22 mouse cellular contexts compared by ENCODE assay signal in genomic region chr9:45280059-45280458, GRCm38 (mm10). TPM values are rescaled to one million over a fixed set of nuclear protein-coding genes. Genes with fewer than 3 reads are reported as not detected.
DNase-seq lines count a peak whose midpoint lies in the region; TF ChIP-seq lines count a peak whose summit lies in the region.
"Had no signal": no experiment of that assay in that cellular context is flagged by ENCODE, and none has a peak within 500 bp of the region (broad histone marks: within the 10 kb centered on the region; RNA-seq: fewer than 3 reads in every experiment).

No protein-coding gene starts in this region.

- peak; percentile 60 for DNase-seq in lung, postnatal 10 days
- DNase-seq in lung, adult 2 months, result no peak
- no peak for DNase-seq in spleen, adult 2 months (ENCODE audit: low read depth in 1 of 2, low spot score in 2 of 2)
- DNase-seq in spleen, postnatal 14 days (ENCODE audit: low spot score in 2 of 2), result no peak
- DNase-seq in lung, postnatal 4 days, result peak; percentile 34 to 64
- no peak for DNase-seq in cerebellum, adult 18-20 months
- DNase-seq: adrenal gland, adult 8-10 months; adrenal gland, postnatal 25 days; cerebellum, adult 2 months; cerebellum, adult 9-11 months; cerebellum, postnatal 25 days; gastrocnemius, postnatal 25 days; heart, adult 18-20 months; heart, postnatal 10 days; heart, postnatal 36 days had no signal

- peak overlapping the region; percentile 60 for H3K27ac ChIP-seq in spleen, adult 2 months (ENCODE audit: insufficient read depth, low read length)
- H3K27ac ChIP-seq: embryonic facial prominence, embryonic 12.5 days; embryonic facial prominence, embryonic 15.5 days; heart, embryonic 15.5 days; hindbrain, embryonic 14.5 days; hindbrain, postnatal 0 days had no signal

- H3K4me3 ChIP-seq in lung, adult 2 months (replicated peaks; ENCODE audit: extremely low read depth, low read depth, low read length), result no peak overlapping the region
- H3K4me3 ChIP-seq in spleen, adult 2 months (ENCODE audit: extremely low read depth, insufficient read depth, insufficient read length), result no peak overlapping the region
- H3K4me3 ChIP-seq: embryonic facial prominence, embryonic 12.5 days; embryonic facial prominence, embryonic 15.5 days; heart, embryonic 12.5 days; heart, embryonic 15.5 days had no signal

- no peak for TF ChIP-seq CTCF in lung, adult 2 months (IDR thresholded peaks at IDR 0.05; ENCODE audit: insufficient read depth, low read length)
- TF ChIP-seq CTCF in spleen, adult 2 months (IDR thresholded peaks at IDR 0.05; ENCODE audit: extremely low read depth, insufficient read depth, insufficient read length, insufficient replicate concordance), result no peak

- no peaks in the 10 kb centered on the region for H3K36me3 ChIP-seq in spleen, adult 2 months (ENCODE audit: control insufficient read depth, insufficient read depth, low read length)
- H3K36me3 ChIP-seq: embryonic facial prominence, embryonic 12.5 days; embryonic facial prominence, embryonic 15.5 days; heart, embryonic 12.5 days; heart, embryonic 15.5 days had no signal

- TF ChIP-seq POLR2A in lung, adult 2 months (IDR thresholded peaks at IDR 0.05; ENCODE audit: borderline replicate concordance, extremely low read depth, low read depth, low read length), result no peak
- TF ChIP-seq POLR2A in spleen, adult 2 months (IDR thresholded peaks at IDR 0.05; ENCODE audit: low read depth, low read length), result no peak

- 55% methylated on average over 3 of the region's 3 CpGs for WGBS in lung, adult 2 months
- WGBS in spleen, adult 2 months, result 55% methylated on average over 3 of the region's 3 CpGs

- no peaks in the 10 kb centered on the region for H3K27me3 ChIP-seq in spleen, adult 2 months (ENCODE audit: control insufficient read depth, insufficient read depth, low read length)
- H3K27me3 ChIP-seq: embryonic facial prominence, embryonic 12.5 days; embryonic facial prominence, embryonic 15.5 days; heart, embryonic 15.5 days had no signal

- 0 out of 2 replicates have a peak, but pooled peaks cover 2% of the 10 kb centered on the region for H3K4me1 ChIP-seq in lung, adult 2 months (ENCODE audit: control insufficient read depth, insufficient read depth, low read length)
- H3K4me1 ChIP-seq in spleen, adult 2 months (ENCODE audit: control insufficient read depth, insufficient read depth, insufficient read length), result peaks cover 31% of the 10 kb centered on the region; the same call in 1 of the 2 replicates
- H3K4me1 ChIP-seq: embryonic facial prominence, embryonic 12.5 days; embryonic facial prominence, embryonic 15.5 days; heart, embryonic 12.5 days; heart, embryonic 15.5 days had no signal

RNA-seq across cellular contexts. Expression of gene Il10ra, which starts 11.1 kb away (rescaled TPM):
- polyA plus RNA-seq in lung, adult 2 months (2012; rRNA removed), result 10.3 and 12.9 TPM in 2 replicates
- polyA plus RNA-seq in spleen, adult 2 months (2012; rRNA removed), result 60.6 and 65.1 TPM in 2 replicates
- polyA plus RNA-seq: C2C12 had no signal

RNA-seq across cellular contexts. Expression of gene Tmprss13, which starts 38.8 kb away (rescaled TPM):
- polyA plus RNA-seq in lung, adult 2 months (2012; rRNA removed), result 1.1 and 6.6 TPM in 2 replicates
- polyA plus RNA-seq in spleen, adult 2 months (2012; rRNA removed), result 0.20 and 0.25 TPM in 2 replicates
- polyA plus RNA-seq: C2C12; cerebellum, adult 2 months; heart, embryonic 12.5 days; hindbrain, embryonic 14.5 days; hindbrain, postnatal 0 days had no signal

Comparison
In these comparisons a context has a peak if more than half of its experiments do, and no peak if none do; other contexts are left out.
1. DNase-seq: peak in lung, postnatal 10 days (single experiment) and lung, postnatal 4 days (2 of 2); none in lung, adult 2 months (single experiment), spleen, adult 2 months (0 of 2), spleen, postnatal 14 days (0 of 2) and cerebellum, adult 18-20 months (0 of 2).